Mouse (Mus musculus): ENCODE measurements at regions not wholly inside any gene's neighbourhood (a gene's known extent, or its start where the extent isn't known, plus 50 kb on each side); places are given as distances from the start of the nearest gene placed in this dataset.

DNA sequence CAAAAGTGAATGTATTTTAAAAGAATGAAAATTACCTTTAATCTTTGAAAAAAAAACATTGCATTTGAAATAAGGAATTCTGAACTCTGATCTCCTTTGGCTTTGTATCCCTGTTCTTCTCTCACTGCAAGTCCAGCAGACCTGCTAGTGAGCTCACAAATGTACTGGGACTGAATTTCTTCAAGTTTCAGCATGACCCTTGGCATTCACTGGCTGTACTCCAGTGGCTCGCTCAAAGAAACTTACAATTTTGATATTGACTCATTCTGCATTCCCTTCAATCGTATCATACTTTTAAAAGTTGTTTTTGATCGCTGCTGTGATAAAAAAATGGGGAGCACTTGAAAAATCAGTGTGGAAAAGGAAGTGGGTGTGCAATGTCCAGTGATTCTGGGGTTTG, 456.6 kb downstream of the Cd109 start:
- TF ChIP-seq EP300 (IDR thresholded peaks at IDR 0.05) (no peak), CTCF (IDR thresholded peaks at IDR 0.05) (no peak)
